Mouse (Mus musculus) heart, postnatal 10 days (tissue): ENCODE data around the gene Col5a2. TPM values are rescaled to one million over a fixed set of nuclear protein-coding genes. Genes with fewer than 3 reads are reported as not detected.
"Not testable (repeated sequence)": the region's sequence is repeated elsewhere in the genome, so short reads cannot be mapped to it uniquely, and the experiment has no call there.

Source experiments
- DNase-seq, 2 experiments: peaks; one replicate each; pipeline ENCODE4 v3.0.0; 2021
- intact Hi-C: fragments of 180-260 bp; cut with DNase I; formaldehyde crosslinking; loops from one replicate; pipeline ENCODE4 v1.15.1; 2025
- total RNA-seq, 2 experiments: library from RNA; stranded (reverse); gene quantifications; 2 replicates each; pipeline ENCODE4 v1.2.3; 2021

The Col5a2 gene
- total RNA-seq, 2 experiments from 2014 or later: 105 TPM

DNA sequence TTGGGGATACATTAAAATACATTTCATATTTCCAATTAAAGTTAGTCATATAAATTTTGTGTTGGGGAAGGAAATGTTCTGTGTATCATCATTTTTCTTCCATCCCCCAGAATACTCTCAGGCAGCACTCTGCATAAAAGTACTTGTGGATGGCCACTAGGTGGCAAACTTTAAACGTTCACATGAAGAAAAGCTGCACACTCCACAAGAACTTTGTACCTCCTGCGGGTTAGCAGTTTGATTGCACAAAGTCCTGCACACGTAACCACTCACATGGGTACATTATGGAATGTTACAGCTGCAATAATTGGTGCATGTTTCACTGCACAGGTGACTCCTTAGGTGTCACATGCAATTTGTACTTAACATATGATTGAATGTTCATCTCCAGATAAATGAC, 71.2 kb downstream of the Col5a2 start:
- intact Hi-C loops: loop anchor here (2.0 to 5.0 kb wide), 4 partner anchors 70 to 335 kb away; partner anchors contain the start of gene Col5a2
- DNase-seq: peak; percentile 53 to 70

- intact Hi-C loops: loop anchor here (5.0 kb wide), 2 partner anchors 72 to 242 kb away; partner anchors contain the start of gene Col5a2
- peak; percentile 74 to 75 for DNase-seq
Observed at GRCm38 (mm10) chr1:45430520-45430919, 72.6 kb downstream of the Col5a2 start.

GRCm38 (mm10) chr1:45429145-45429544, 73.9 kb downstream of the Col5a2 start:
- not testable (repeated sequence) for DNase-seq
- intact Hi-C loops: loop anchor here (10.0 kb wide), 1 partner anchor 684 kb away; no protein-coding TSS in a partner anchor

GRCm38 (mm10) chr1:45423915-45424314, 79.2 kb downstream of the Col5a2 start:
- intact Hi-C loops: loop anchor here (10.0 kb wide), 1 partner anchor 679 kb away; no protein-coding TSS in a partner anchor
- DNase-seq: no peak

DNA sequence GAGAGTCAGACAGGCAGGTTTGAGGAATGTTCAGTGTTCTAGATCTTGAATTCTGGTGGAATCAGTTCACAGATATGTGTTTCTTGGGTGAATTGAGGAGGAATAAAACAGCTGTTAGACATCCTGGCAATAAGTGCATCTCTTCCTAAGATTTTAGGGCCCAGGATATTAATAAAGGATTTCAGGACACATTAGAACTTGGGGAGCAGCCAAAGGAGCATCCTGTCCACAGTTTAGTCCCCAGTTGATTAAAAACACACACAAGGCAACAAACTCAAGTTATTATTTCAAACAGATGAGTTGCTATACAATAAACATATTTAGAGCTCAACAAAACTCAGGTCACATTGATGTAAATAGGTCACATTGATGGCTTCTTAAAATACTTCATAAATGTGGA, 82.5 kb downstream of the Col5a2 start:
- DNase-seq: no peak
- intact Hi-C loops: loop anchor here (10.0 kb wide), 1 partner anchor 676 kb away; no protein-coding TSS in a partner anchor

GRCm38 (mm10) chr1:45419858-45420257, 83.2 kb downstream of the Col5a2 start:
- intact Hi-C loops: loop anchor here (10.0 kb wide), 1 partner anchor 675 kb away; no protein-coding TSS in a partner anchor
- DNase-seq: peak in 1 of 2 experiments; percentile 17

GRCm38 (mm10) chr1:45381866-45382265, 121.2 kb downstream of the Col5a2 start:
- DNase-seq: peak; percentile 34 to 35
- intact Hi-C loops: no loop called here

GRCm38 (mm10) chr1:45379992-45380690, 122.9 kb downstream of the Col5a2 start:
- DNase-seq: peak in 1 of 2 experiments; percentile 17
- intact Hi-C loops: no loop called here

GRCm38 (mm10) chr1:45365427-45365826, 137.7 kb downstream of the Col5a2 start:
- no peak for DNase-seq
- intact Hi-C loops: no loop called here

GRCm38 (mm10) chr1:45363274-45363673, 139.8 kb downstream of the Col5a2 start:
- intact Hi-C loops: no loop called here
- DNase-seq: no peak

GRCm38 (mm10) chr1:45359673-45360072, 143.4 kb downstream of the Col5a2 start:
- intact Hi-C loops: no loop called here
- DNase-seq: no peak

DNA sequence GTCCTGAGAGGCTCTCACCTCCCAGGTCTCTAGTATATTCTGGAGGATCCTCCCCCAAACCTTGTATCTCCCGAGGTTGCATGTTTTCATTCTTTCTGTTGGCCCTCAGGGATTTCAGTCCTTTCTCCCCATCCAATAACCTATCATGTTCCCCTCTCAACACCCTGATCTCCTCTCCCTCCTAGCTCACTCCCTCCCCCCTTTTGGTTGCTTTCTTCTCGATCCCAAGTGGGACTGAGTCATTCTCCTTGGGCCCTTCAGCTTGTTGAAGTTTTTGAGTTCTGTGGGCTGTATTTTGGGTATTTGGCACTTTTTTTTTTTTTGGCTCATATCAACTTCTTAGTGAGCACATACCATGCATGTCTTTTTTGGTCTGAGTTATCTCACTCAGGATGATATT, 143.9 kb downstream of the Col5a2 start:
- no peak for DNase-seq
- intact Hi-C loops: no loop called here

DNA sequence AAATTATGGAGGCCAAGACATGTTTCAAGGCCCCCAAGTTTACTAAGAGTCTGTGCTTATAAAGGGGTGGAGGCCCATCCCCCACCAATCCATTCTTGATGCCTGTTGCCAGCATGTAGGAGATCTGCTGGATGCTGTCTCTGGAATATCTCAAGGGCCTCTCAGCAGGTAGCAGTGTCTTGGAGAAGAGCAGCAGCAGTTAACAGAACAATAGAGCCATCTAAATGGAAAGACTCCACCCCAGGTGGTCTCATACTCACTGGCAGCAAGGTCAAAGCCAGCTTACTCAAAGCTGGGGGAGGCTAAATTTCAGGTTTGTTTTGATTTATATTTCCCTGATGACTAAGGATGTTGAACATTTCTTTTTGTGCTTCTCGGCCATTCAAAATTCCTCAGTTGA, 145.1 kb downstream of the Col5a2 start:
- intact Hi-C loops: no loop called here
- DNase-seq: no peak

GRCm38 (mm10) chr1:45355944-45356343, 147.1 kb downstream of the Col5a2 start:
- intact Hi-C loops: no loop called here

GRCm38 (mm10) chr1:45329149-45329548, 173.9 kb downstream of the Col5a2 start:
- intact Hi-C loops: no loop called here
- no peak for DNase-seq

More at GRCm38 (mm10) chr1:45355944-45356343, 147.1 kb downstream of the Col5a2 start:
- peak; percentile 57 to 62 for DNase-seq

Other genes starting within 250 kb of the Col5a2 start
- gene Col3a1, start 191.7 kb downstream of the Col5a2 start, total RNA-seq: 1,000 to 10,000 TPM; 1,780 to 1,796 TPM